Mouse (Mus musculus): ENCODE measurements around the gene Ppp2r3a. TPM values are rescaled to one million over a fixed set of nuclear protein-coding genes. Genes with fewer than 3 reads are reported as not detected.

The Ppp2r3a gene
- total RNA-seq, 2 experiments from 2014 or later: 162 to 209 TPM

DNA sequence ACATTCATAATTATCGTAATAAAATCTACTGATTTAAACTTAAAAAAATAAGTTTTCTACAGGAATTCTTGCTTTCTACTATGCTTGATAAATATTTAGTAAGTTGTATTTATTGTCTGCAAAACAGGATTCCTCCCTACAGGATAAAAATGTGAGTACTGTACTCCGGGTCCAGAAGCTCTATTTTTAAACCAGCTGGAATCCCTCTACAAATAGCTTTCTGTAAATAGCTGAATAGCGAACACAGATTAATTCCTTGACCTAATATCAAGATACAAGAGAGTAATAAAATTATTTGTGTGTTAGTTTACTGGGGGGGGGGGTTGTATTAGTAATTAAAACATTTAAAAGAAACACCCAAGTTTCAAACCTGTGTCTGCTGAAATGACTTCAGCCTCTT lies 53.3 kb downstream of the Ppp2r3a start:
- TF ChIP-seq CTCF (IDR thresholded peaks at IDR 0.05): peak; percentile 7; the same call in 1 of the 2 replicates
- DNase-seq: no peak
- intact Hi-C loops (cut with DNase I): no loop called here
- Histone ChIP-seq H3K4me3 (peak overlapping the region; percentile 74), H3K27ac (peak overlapping the region; percentile 92)

GRCm38 (mm10) chr9:101181962-101182701 lies 69.5 kb downstream of the Ppp2r3a start:
- no peak overlapping the region for H3K27ac ChIP-seq
- peak; percentile 85 for TF ChIP-seq CTCF (IDR thresholded peaks at IDR 0.05)
- intact Hi-C loops (cut with DNase I): loop anchor here (2.0 to 5.0 kb wide), 3 partner anchors 70 to 215 kb away; partner anchors contain the start of gene Ppp2r3a
- H3K4me3 ChIP-seq: no peak overlapping the region
- peak; percentile 87 for DNase-seq

- no peak for TF ChIP-seq CTCF (IDR thresholded peaks at IDR 0.05)
- intact Hi-C loops (cut with DNase I): loop anchor here (5.0 kb wide), 2 partner anchors 71 to 216 kb away; partner anchors contain the start of gene Ppp2r3a
These were observed 70.3 kb downstream of the Ppp2r3a start for GRCm38 (mm10) chr9:101181291-101181690.

DNA sequence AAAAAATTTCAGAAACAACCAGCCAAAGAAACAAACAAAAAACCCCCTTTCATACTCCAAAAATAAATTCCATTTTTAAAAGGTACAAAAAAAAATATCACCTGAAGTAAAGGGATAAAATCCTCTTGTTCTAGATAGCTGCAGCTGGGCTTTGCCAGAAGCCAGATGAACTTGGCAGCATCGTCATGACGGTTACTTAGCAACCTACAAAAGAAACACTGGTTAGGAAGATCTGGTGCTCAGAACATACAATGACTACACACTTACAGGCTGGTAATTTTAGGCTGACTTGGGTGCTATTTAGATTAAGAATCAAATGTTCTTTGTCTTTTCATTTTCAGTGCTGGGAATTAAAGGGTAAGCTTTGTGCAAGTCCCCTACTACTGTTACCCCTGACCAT lies 71.4 kb downstream of the Ppp2r3a start:
- peak overlapping the region; percentile 50 for H3K27ac ChIP-seq
- H3K4me3 ChIP-seq: no peak overlapping the region
- DNase-seq: peak; percentile 58
- intact Hi-C loops (cut with DNase I): loop anchor here (5.0 kb wide), 2 partner anchors 72 to 217 kb away; partner anchors contain the start of gene Ppp2r3a
- TF ChIP-seq CTCF (IDR thresholded peaks at IDR 0.05): no peak

More at GRCm38 (mm10) chr9:101181291-101181690, 70.3 kb downstream of the Ppp2r3a start:
- H3K4me3 ChIP-seq: no peak overlapping the region
- DNase-seq: no peak
- peak overlapping the region; percentile 50; the same call in 1 of the 2 replicates for H3K27ac ChIP-seq

- TF ChIP-seq CTCF (IDR thresholded peaks at IDR 0.05): no peak
- peak overlapping the region; percentile 64 for H3K27ac ChIP-seq
- no peak overlapping the region for H3K4me3 ChIP-seq
- no peak for DNase-seq
- intact Hi-C loops (cut with DNase I): no loop called here
These were observed 91.0 kb downstream of the Ppp2r3a start for GRCm38 (mm10) chr9:101160627-101161026.

DNA sequence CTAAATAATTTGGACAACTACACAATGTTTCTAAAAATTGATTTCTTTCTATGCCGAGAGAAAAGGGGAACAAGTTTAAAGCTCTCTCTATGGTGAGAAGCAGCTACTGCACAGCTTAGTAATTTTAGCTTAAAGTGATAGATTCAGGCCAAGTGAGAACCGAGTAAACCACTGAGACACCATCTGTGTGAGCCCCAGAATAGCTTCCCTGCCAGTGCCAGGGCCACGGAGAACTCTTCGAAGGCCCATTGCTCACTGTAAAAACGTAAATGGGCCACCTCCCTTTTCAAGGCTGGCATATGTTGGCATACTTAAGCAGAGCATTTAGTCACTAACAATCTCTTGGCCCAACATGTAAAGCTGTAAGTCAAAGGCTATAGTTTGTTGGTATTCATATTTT lies 91.5 kb downstream of the Ppp2r3a start:
- peak overlapping the region; percentile 26; the same call in 1 of the 2 replicates for H3K4me3 ChIP-seq
- intact Hi-C loops (cut with DNase I): no loop called here
- peak overlapping the region; percentile 64 for H3K27ac ChIP-seq
- peak; percentile 42 for DNase-seq
- no peak for TF ChIP-seq CTCF (IDR thresholded peaks at IDR 0.05)

- H3K27ac ChIP-seq: peak overlapping the region; percentile 64; the same call in 1 of the 2 replicates
- no peak for DNase-seq
- H3K4me3 ChIP-seq: no peak overlapping the region
- intact Hi-C loops (cut with DNase I): no loop called here
- peak; percentile 78 for TF ChIP-seq CTCF (IDR thresholded peaks at IDR 0.05)
These were observed 92.2 kb downstream of the Ppp2r3a start for GRCm38 (mm10) chr9:101159431-101159830.

GRCm38 (mm10) chr9:101152872-101153271 lies 98.7 kb downstream of the Ppp2r3a start:
- intact Hi-C loops (cut with DNase I): no loop called here
- no peak for DNase-seq
- 0 out of 2 replicates have a peak, but pooled peaks have one; percentile 4 for TF ChIP-seq CTCF (IDR thresholded peaks at IDR 0.05)
- no peak overlapping the region for H3K27ac ChIP-seq
- no peak overlapping the region for H3K4me3 ChIP-seq

DNA sequence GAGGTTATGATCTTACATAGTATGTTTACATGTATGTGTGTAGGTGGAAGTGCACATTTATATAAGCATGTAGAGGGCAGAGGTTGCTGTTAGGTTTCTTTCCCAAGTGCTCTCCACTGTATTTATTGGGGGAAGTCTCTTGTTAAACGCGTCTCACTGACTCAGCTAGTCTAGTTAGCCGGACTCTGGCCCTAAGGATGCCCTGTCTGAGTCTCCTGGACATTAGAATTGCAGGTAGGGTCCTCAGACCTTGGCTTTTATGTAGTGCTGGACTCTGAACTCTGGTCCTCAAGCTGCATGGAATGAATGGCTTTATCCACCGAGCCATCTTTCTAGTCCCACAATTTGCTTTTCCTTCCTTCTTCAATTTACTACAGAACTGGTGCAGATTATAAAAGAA lies 108.0 kb downstream of the Ppp2r3a start:
- H3K4me3 ChIP-seq: no peak overlapping the region
- TF ChIP-seq CTCF (IDR thresholded peaks at IDR 0.05): no peak
- DNase-seq: no peak
- H3K27ac ChIP-seq: no peak overlapping the region
- intact Hi-C loops (cut with DNase I): no loop called here

DNA sequence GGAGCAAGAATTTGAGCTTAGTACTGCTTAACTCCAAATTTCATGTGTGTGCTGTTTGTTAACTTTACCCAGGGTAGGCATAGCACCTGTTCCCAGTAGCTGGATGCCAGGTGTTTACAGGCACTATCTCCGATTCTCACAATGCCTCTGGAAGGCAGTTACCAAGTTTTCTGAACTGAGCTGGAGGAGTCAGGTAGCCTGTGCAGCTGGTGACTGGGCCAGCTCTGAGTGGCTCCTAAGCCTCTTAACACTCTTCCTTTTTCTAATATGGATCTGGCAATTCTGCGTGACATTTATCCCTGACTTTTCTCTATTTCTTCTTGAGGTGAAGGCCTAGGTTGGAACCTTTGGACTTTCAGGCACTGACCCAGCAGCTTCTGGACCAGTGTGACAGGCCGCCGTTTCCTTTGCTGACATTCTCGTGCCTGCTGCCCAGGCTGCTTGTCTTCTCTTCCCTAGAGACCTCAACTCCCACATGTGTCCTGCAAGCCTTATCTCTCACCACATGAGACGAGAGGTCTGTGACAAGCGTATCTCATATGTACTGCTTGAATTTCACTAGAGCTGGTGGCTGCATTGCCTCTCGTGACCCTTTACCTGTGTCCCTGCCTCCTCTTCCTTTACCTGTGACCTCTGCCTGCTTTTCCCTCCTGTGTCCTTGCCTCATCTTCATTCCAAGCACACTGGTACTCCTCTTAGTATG lies 137.3 kb downstream of the Ppp2r3a start:
- Histone ChIP-seq H3K27ac (no peak overlapping the region), H3K4me3 (no peak overlapping the region)
- no peak for TF ChIP-seq CTCF (IDR thresholded peaks at IDR 0.05)
- no peak for DNase-seq
- intact Hi-C loops (cut with DNase I): no loop called here

GRCm38 (mm10) chr9:101113317-101113716 lies 138.3 kb downstream of the Ppp2r3a start:
- intact Hi-C loops (cut with DNase I): no loop called here
- no peak for TF ChIP-seq CTCF (IDR thresholded peaks at IDR 0.05)
- H3K4me3 ChIP-seq: no peak overlapping the region
- no peak for DNase-seq
- no peak overlapping the region for H3K27ac ChIP-seq

DNA sequence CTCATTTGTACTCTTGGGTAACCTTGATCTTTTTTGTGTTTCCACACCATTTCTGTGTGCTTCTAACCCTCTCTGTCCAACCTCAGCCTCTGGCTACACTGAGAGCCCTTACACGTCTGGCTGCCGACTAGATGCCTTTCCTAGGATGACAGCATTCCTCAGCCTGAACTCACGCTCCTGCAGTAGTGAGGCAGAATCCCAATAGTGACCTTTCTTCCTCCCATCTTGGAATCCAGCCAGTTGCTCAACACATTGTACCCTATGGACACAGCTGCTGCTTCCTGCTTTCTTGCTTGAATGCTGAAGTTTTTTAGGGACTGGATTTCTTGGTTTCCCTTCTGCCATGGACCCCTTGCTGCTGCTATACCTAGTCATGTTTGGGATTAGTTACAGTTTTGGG lies 141.6 kb downstream of the Ppp2r3a start:
- intact Hi-C loops (cut with DNase I): no loop called here
- TF ChIP-seq CTCF (IDR thresholded peaks at IDR 0.05): no peak
- Histone ChIP-seq H3K4me3 (no peak overlapping the region), H3K27ac (peak overlapping the region; percentile 17)
- peak; percentile 30 for DNase-seq

- H3K27ac ChIP-seq: peak overlapping the region; percentile 7; the same call in 1 of the 2 replicates
- intact Hi-C loops (cut with DNase I): no loop called here
- DNase-seq: no peak
- H3K4me3 ChIP-seq: no peak overlapping the region
- TF ChIP-seq CTCF (IDR thresholded peaks at IDR 0.05): no peak
These were observed 144.2 kb downstream of the Ppp2r3a start for GRCm38 (mm10) chr9:101107386-101107785.
